Mouse (Mus musculus) limb, embryonic 14.5 days (tissue): Measurements from ENCODE around the gene Abhd16b. TPM values are rescaled to one million over a fixed set of nuclear protein-coding genes. Genes with fewer than 3 reads are reported as not detected.

ENCODE experiments used
- ATAC-seq: fragments of 200-750 bp; cut with Nextera tagmentation; 2 replicates; pipeline ENCODE4 v1.8.0; 2017; ENCODE audit warnings: low read depth, moderate number of reproducible peaks, moderate TSS enrichment; ENCODE audit not compliant: low FRiP score
- DNase-seq: peaks from one replicate; pipeline ENCODE4 v3.0.0-alpha.2; 2015; ENCODE audit warnings: low spot score
- H3K27ac ChIP-seq: fragments of 300-500 bp; sonication (generic); replicated peaks from 2 replicates; pipeline ENCODE4 v1.5.1; 2014; ENCODE audit warnings: low read depth, mild to moderate bottlenecking, low read length, moderate library complexity, mixed read lengths
- H3K27me3 ChIP-seq: fragments of 300-500 bp; sonication (generic); 2 replicates; pipeline ENCODE4 v1.6.1; 2014; ENCODE audit warnings: low read length, mixed read lengths; ENCODE audit not compliant: control insufficient read depth, insufficient read depth
- H3K36me3 ChIP-seq: fragments of 300-500 bp; sonication (generic); 2 replicates; pipeline ENCODE4 v1.6.1; 2014; ENCODE audit warnings: mild to moderate bottlenecking, low read length, moderate library complexity, mixed read lengths; ENCODE audit not compliant: control insufficient read depth, insufficient read depth
- H3K4me1 ChIP-seq: fragments of 300-500 bp; sonication (generic); 2 replicates; pipeline ENCODE4 v1.6.1; 2014; ENCODE audit warnings: antibody characterized with exemption, low read length, mixed read lengths; ENCODE audit not compliant: control insufficient read depth, insufficient read depth
- H3K4me2 ChIP-seq: fragments of 300-500 bp; sonication (generic); replicated peaks from 2 replicates; pipeline ENCODE4 v1.6.1; 2014; ENCODE audit warnings: low read depth, mild to moderate bottlenecking, low read length, moderate library complexity; ENCODE audit not compliant: severe bottlenecking
- H3K4me3 ChIP-seq: fragments of 300-500 bp; sonication (generic); replicated peaks from 2 replicates; pipeline ENCODE4 v1.5.1; 2014; ENCODE audit warnings: low read length
- H3K9ac ChIP-seq: fragments of 300-500 bp; sonication (generic); 2 replicates; pipeline ENCODE4 v1.6.1; 2014; ENCODE audit warnings: mild to moderate bottlenecking, low read depth, low read length, moderate library complexity; ENCODE audit not compliant: severe bottlenecking
- H3K9me3 ChIP-seq: fragments of 300-500 bp; sonication (generic); 2 replicates; pipeline ENCODE4 v1.6.1; 2016; ENCODE audit warnings: low read length; ENCODE audit not compliant: control insufficient read depth
- POLR2A ChIP-seq: fragments of 200-500 bp; IDR thresholded peaks from 2 replicates; pipeline ENCODE4 v1.8.0; 2012; ENCODE audit warnings: inconsistent platforms, mild to moderate bottlenecking, moderate library complexity, borderline replicate concordance; ENCODE audit not compliant: insufficient read depth, insufficient read length; ENCODE audit errors: extremely low read depth
- WGBS: fragments of 180-500 bp; shearing (Covaris S2); extraction: QIAGEN DNeasy Blood & Tissue Kit; methylation state at CpG from one replicate; pipeline ENCODE4 v1.1.7; 2014; 5-methylcytosine and 5-hydroxymethylcytosine counted together
- polyA plus RNA-seq, 2 experiments: library from polyadenylated mRNA; depleted of rRNA in 1 of 2; stranded (reverse) in 1 of 2; unstranded in 1 of 2; fragments of >200 nt; fragmentation: Nextera tagmentation in 1 of 2; extraction: Ambion mirVana in 1 of 2; gene quantifications; 2 replicates each; pipeline versions ENCODE4 v1.2.1 to v1.2.3; 2012 to 2014

The Abhd16b gene
- polyA plus RNA-seq, 2 experiments: not detected

- no peak overlapping the region for H3K27ac ChIP-seq
- H3K27me3 ChIP-seq: no peaks in the 10 kb centered on the region
- H3K9me3 ChIP-seq: no peaks in the 10 kb centered on the region
- no peaks in the 10 kb centered on the region for H3K4me1 ChIP-seq
- H3K4me2 ChIP-seq: no peak overlapping the region
- ATAC-seq: no peak
- WGBS: 71% methylated on average over 1 of the region's 1 CpGs
- TF ChIP-seq POLR2A: no peak
- H3K36me3 ChIP-seq: no peaks in the 10 kb centered on the region
- H3K9ac ChIP-seq: no peak overlapping the region
- no peak overlapping the region for H3K4me3 ChIP-seq
- DNase-seq: no peak
Measured at GRCm38 (mm10) chr2:181472256-181472827, 20.7 kb upstream of the Abhd16b start.

DNA sequence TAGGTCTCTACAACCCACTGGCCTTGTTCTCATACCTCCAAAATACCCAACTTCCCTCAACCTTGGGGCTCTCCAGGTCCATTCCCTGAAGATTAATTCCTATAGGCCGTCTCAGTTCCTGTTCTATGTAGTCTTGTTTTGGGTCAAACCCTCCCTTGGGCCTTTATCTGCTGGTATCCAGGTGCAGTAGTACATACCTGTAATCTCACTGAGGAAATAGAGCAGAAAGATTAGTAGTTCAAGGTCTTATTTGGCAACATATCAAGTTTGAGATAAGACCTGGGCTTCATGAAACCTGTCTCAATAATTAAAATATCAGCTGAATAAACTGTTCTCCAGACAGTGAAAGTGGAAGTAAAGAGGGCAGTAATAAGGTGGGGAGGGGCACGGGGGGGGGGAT, 9.9 kb upstream of the Abhd16b start:
- Histone ChIP-seq H3K9ac (no peak overlapping the region), H3K4me3 (no peak overlapping the region), H3K9me3 (no peaks in the 10 kb centered on the region), H3K27me3 (no peaks in the 10 kb centered on the region), H3K4me1 (peaks cover 7% of the 10 kb centered on the region; the same call in 1 of the 2 replicates), H3K4me2 (no peak overlapping the region), H3K36me3 (no peaks in the 10 kb centered on the region), H3K27ac (no peak overlapping the region)
- no peak for DNase-seq
- 49% methylated on average over 2 of the region's 2 CpGs for WGBS
- ATAC-seq: no peak
- no peak for TF ChIP-seq POLR2A

DNA sequence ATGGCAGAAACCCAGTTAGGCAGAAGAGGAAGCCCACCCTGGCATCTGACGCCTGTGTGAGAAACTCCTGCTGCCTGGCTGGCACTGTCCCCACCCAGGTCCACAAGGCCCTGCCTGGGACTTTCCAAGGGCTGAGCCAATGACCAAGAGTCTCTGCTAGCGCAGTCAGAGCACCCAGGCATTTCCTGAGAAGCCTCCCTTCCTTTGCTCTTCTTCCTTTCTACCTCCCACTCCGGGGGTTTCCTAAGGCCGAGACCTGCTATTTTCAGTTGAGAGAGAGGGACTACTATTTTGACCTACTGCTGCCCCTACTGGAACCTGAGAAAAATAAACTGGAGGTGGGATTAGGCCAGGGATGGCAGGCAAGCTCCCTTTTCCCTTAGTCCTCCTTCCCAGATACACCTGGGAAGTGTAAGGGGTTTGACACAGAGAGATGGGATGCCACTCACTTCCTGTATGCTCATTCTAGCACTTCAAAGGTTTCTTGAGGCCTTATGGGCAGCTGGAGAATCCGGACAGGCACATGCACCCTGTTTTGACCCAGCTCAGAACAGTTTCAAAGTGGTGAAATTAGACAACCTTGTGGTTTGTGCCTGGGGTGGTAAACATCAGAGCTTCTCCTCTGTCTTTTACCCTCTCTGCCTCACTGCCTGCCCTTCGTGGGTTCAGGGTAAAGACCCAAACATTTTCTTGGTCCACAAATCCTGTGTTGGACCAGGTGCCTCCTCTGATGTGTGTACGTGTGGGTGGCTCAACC, 9.3 kb upstream of the Abhd16b start:
- TF ChIP-seq POLR2A: no peak
- H3K27me3 ChIP-seq: no peaks in the 10 kb centered on the region

GRCm38 (mm10) chr2:181484456-181485233, 8.4 kb upstream of the Abhd16b start:
- Histone ChIP-seq H3K4me1 (peaks cover 7% of the 10 kb centered on the region; the same call in 1 of the 2 replicates), H3K4me2 (no peak overlapping the region), H3K27ac (no peak overlapping the region), H3K27me3 (no peaks in the 10 kb centered on the region), H3K9me3 (no peaks in the 10 kb centered on the region), H3K36me3 (no peaks in the 10 kb centered on the region), H3K9ac (no peak overlapping the region), H3K4me3 (no peak overlapping the region)
- no peak for ATAC-seq
- WGBS: 83% methylated on average over 6 of the region's 6 CpGs
- TF ChIP-seq POLR2A: no peak
- no peak for DNase-seq

More for the DNA sequence above, 9.3 kb upstream of the Abhd16b start:
- no peak overlapping the region for H3K4me2 ChIP-seq
- no peak overlapping the region for H3K9ac ChIP-seq
- H3K27ac ChIP-seq: no peak overlapping the region
- H3K9me3 ChIP-seq: no peaks in the 10 kb centered on the region
- peaks cover 7% of the 10 kb centered on the region; the same call in 1 of the 2 replicates for H3K4me1 ChIP-seq
- ATAC-seq (no peak), DNase-seq (no peak)
- H3K36me3 ChIP-seq: no peaks in the 10 kb centered on the region
- no peak overlapping the region for H3K4me3 ChIP-seq
- WGBS: 24% methylated on average over 7 of the region's 7 CpGs

- no peak overlapping the region for H3K4me3 ChIP-seq
- H3K27me3 ChIP-seq: no peaks in the 10 kb centered on the region
- ATAC-seq (no peak), DNase-seq (no peak)
- no peaks in the 10 kb centered on the region for H3K36me3 ChIP-seq
- 4% methylated on average over 1 of the region's 1 CpGs for WGBS
- H3K4me2 ChIP-seq: no peak overlapping the region
- H3K9me3 ChIP-seq: no peaks in the 10 kb centered on the region
- peaks cover 7% of the 10 kb centered on the region; the same call in 1 of the 2 replicates for H3K4me1 ChIP-seq
- no peak overlapping the region for H3K9ac ChIP-seq
- no peak for TF ChIP-seq POLR2A
- no peak overlapping the region for H3K27ac ChIP-seq
Measured at GRCm38 (mm10) chr2:181485741-181486140, 7.3 kb upstream of the Abhd16b start.
